Mouse (Mus musculus): ENCODE results near the gene Bub1.

Bub1 gene

DNA sequence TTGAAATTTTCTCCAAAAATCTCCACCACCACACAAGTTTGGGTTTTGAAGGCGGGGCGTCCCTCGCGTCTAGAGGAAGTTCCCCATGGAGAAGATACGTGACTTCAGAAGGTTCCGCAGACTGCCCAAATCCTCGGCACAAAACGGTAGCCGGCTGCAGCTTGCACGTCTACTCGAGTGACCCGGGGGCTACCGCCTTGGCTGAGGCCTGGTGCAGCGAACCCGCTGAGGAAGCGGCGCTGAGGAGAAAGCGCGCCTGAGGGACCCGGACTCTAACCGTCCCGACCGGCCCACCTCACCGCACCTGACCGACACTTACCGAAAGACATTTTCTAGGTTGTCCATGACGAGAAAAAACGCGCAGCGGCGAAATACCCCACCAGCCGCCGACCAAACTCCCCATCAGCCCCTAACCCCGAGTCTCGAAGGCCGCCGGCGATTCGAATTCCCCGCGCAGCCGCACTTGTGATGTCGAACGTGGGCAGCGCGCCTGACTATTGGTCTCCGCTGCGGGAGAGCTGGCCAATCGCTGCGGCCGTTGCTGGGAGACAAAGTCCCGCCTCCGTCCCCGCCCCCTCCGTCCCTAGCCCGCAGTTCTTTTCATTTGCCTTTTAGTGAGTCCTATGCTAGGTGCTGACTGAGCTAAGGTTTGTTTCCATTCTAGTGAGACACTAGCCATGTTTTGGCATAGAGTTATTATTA lies at the start of gene Bub1:
Bub1 (minus strand) TSS at position 465 of the 702 bp plus-strand sequence.
- peak; percentile 92 for DNase-seq

DNA sequence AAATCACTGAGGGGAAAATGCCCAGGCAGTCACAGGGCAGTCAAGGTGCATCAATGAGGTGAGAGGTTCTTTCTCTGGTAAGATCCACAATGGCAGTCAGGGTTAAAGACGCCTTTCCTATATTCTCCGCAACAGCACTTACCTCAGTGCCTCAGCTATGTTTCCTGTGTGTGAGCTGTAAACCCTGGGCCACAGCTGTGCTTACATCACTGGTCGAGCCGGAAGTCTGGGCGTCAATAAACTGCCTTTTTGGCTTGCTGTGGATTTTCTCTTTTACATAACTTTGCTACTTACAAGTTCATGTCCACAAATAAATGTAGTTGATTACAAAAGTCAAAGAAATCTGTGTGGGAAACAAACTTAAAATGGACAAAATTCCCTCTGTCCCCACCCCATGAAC lies 49.4 kb upstream of the Bub1 start:
- DNase-seq: peak; percentile 28

DNA sequence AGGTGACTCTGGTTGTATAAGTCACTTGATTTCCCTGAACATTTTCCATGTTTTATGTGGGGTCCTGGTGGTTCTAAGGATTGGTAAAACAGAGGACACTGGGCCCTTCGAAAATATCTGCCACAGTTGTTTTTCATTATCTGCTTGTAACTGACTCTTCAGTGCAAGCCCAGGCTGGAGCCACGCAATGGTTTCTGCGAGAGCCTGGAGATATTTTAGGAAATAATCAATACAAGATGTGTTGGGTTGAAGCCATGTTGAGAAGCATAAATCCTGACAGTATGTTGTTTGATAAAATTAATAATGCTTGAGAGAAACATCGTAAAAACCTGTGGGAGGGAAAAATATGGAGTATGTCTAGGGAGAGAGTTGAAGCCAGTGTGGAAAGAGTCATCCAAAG lies 32.7 kb upstream of the Bub1 start:
- DNase-seq: no peak

DNA sequence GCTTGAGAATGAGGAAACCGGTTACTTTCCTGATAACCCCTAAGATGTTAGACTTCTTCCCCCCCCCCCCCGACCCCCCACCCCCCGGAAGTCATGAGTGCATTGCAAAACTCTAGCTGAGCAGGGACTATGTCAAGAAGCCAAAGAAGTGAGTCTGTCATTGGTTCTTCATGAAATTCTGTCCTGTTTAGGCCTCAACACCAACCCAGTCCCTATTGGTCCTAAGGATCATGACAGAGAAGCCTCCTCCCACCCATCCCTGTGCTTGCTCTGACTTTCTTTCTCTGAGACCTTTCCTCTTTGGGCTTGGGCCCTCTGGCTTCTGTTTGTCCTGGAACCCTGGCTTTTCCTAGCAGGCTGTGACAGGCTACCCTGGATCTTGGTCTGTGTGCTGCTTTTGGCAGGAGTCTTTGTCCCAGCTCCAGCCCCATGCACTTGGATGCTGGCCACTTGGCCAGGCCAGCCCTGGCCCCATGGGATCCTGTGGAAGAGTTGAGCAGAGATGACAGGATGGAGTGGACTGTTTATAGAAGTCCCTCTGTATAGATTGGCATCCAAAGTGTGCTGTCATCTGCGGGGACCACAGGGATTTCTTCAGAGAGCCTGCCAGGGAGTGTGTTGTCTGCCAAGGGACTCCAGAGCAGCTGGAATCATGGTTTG lies 22.8 kb upstream of the Bub1 start:
- no peak for DNase-seq

DNA sequence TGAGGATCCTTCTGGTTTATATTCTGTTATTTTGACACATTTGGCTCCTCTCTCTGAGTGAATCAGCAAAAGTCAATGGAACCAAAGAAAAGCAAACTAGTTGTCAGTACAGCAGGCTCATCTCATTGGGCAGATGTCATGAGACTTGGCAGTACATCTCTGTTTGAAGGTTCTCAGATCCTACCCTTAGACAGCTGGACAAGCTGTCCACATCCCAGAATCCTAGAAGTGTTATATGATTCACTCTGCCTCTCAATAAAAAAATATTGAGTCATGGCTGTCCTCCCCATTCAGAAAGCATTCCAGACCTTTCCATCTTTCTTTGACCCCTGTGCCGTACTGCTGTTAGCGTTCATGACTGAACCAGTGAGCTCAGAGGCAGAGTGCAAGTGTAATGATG lies 18.7 kb upstream of the Bub1 start:
- DNase-seq: no peak

DNA sequence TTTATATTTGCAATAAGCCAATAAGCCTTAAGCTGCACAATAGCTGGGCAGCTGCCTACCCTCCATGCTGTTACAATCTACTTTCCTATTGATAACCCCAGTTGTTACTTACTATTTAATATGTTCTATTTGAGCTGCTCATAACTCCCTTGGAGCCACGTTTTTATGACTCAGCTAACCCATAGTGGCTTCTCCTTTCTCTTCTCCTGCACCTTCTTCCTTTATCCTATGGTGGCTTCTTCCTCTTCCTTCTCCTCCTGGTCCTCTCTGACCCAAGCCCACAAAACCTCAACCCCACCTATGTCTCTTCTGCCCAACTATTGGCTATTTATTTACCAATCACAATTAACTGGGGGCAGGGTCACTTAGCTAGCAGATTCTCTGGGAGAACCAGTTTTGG lies 14.9 kb upstream of the Bub1 start:
- DNase-seq: no peak

DNA sequence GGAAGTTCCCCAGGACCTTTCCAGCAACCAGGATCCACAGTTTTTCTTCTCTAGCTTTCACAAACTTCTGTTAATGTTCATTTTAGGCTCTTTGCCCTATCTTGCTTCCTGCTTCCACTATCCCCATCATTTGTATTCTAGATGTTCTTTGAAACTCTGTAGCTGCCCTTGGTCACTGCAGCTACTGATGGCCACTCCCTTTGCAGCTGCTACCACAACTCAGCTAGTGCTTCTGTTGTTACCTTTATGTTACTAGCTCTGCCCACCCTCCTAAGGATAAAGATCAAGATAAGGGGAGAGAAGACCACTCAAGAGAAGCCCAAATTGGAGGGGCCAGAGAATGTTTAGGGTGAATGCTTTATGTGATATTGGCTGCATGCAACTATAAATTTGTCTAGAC lies 14.3 kb upstream of the Bub1 start:
- DNase-seq: no peak

DNA sequence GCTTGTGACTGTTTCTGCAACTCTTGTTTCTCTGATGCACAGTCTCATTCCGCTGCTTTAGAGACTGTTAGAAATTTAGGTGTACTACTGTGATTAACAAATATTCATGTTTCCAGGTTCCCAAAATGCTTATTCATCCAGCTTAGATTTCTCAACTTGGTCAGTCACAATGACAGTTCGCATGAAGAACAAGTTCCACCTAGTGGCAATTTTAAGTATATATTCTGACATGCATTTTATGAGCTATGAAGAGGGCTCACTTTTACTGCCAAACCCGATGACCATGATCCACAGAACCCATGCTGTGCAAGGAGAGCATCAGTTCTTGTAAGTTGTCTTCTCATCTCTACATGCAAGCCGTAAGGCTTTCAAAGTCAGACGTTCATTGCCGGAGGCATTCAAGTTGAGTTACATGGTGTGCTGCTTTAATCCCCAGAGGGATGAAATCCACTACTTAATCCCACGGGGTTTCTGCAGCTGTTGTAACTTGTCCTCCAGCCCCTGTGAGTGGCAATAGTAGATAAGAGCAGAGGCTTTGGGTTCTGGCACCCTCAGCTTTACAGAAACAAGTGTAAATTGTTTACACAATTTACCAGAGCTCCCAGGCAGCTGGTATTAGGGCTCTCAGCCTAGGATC lies 13.8 kb upstream of the Bub1 start:
- no peak for DNase-seq

DNA sequence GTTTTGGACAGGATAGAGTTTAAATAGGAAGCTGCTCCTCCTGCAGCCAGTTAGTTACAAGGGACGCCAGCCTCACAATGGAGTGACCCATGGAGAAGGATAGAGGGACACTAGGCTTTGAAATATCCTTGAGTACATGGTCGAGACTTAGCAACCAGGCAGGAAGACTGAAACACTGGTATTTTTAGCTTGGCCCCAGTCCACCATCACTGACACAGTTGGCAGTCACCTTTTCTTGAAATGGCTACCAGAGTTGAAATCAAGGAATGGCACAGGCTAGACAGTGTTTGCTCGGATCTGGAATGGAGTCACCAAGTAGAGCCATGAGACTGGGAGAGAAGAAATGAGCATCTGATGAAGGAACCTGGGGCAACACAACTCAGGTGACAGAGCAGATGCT lies 10.8 kb upstream of the Bub1 start:
- DNase-seq: no peak

DNA sequence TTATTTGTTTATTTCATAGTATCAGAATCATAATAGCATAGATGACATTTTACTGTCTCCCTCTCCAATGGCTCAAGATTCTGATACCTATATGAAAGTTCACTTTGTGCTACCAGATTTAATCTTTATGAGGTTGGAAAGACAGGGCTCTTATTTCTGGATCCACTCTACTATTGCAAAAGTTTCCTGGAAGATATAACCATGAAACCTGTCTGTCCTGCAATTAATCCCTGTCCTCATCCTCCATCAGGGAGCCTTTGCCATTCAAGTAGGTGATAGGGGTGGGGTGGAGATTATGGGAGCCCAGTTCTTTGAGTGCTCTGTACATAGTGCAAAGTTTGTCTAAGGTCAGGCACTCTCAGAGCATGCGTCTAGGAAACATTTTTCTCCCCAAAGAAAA lies 9.7 kb upstream of the Bub1 start:
- DNase-seq: no peak

DNA sequence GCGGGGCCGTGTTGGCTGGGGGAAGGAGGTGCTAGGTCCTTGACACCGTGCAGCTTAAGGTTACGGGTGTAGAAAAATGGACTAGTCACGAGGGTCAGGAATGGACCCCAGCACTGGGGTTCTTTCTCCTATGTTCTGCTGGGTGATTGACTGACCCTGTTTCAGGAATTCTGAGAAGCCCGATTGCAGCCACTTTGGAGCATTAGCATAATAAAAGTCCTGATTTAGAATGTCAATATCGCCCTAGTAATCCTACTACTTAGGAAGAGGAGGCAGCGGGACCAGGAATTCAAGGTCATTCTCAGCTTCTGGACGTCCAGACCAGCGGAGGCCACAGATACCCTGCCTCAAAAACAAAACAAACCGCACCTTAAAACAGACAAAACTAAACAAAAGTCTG lies 7.8 kb upstream of the Bub1 start:
- DNase-seq: no peak

DNA sequence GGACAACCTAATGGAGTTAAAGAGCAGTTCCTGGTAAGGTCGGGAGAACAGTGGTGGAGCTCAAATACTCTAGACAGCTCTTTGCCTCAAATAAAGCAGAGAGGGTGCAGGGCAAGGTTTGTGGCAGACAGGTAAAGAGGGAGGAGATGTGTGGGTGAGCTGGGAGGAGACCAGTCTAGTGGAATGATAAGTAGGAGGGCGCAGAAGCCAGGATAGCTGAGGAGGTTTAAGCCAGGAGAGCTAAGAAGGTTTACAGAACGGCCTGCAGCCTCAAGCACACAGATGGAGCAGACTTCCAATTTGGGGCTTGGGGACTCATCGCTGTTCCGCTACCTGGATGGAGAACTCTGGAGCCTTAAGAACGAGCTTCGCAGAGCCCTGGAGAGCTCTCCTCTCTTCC lies 6.9 kb upstream of the Bub1 start, which contains the start of gene Acoxl:
Acoxl (plus strand) TSS at position 301 of the 400 bp plus-strand sequence.
- DNase-seq: no peak

DNA sequence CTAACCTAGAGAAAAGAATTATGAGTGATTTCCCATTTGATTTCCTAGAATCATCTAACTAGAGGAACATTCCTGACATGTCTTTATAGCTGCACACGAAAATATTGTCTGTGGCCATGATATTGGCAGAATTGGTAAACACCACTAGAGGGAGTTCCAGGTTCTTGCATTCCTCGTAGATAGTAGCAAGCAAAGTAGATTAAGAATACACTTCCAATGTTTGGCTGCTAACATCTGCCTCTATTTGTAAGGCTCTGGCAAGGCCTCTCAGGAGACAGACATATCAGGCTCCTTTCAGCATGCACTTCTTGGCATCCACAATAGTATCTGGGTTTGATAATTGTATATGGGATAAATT lies 1.1 kb upstream of the Bub1 start:
- no peak for DNase-seq

DNA sequence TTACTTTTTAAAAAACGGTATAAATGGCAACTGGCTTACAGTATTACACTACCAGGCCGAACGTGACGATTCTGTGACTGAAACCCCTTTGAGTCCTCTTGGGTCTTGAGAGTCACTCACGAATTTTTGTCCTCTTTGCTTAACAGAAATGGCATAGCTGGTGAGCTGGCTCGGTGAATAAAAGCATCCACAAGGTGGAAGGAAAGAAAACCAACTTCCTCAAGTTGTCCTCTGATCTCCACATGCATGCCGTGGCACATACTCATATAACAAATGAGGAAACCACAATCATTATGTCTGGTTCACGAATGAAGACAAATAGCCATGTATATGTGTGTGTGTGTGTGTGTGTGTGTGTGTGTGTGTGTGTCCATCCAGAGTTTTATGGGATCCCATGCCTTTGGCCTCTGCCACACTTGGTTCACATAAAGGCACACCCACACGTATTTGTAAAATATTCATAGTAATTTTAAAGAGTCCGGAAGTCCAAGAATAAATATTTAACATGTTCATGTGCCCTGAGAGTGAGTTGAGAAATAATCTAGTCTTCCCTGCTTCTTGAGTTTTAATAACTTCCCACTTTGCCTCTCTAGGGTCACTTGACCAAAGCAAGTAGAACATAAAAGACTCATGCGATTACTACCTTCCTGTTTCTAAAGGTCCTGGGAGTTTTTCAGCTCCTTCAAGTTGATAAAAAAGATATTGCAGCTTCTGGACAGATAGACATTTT lies 603 bp upstream of the Bub1 start:
- DNase-seq: no peak

DNA sequence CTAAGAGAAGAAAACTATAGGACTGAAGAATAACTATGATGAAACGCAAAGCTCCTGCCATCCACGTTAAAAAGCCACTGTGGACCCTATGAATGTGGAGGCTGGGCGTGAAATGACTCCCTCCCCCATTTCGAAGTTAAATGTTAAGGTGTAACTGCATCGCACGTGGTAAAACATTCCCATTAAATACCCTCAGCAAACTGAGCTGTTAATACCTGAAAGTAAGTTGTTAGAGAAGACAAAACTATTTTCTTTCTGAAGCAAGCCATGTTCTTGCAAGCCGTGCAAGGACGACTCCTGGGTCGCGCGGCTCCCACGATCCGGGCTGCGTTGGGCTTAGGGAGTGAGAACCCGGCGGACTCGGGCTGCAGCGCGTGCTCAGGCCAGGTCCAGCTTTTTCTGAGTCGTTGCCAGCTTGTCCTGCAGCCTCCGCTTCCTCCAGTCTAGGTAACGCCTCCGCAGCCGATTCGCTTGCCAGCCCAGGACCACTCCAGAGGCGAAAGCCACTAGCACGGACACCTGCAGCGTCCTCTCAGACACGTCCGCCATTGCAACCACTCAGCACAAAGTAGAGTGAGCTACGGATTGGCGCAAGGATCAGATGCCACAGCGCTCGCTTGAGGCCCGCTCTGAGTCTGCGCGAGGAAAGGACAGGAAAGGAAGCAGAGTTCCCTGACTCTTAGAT lies 39.6 kb downstream of the Bub1 start, which contains the start of gene Mtln:
Mtln (minus strand) TSS at position 570 of the 685 bp plus-strand sequence.
- DNase-seq: peak; percentile 82

DNA sequence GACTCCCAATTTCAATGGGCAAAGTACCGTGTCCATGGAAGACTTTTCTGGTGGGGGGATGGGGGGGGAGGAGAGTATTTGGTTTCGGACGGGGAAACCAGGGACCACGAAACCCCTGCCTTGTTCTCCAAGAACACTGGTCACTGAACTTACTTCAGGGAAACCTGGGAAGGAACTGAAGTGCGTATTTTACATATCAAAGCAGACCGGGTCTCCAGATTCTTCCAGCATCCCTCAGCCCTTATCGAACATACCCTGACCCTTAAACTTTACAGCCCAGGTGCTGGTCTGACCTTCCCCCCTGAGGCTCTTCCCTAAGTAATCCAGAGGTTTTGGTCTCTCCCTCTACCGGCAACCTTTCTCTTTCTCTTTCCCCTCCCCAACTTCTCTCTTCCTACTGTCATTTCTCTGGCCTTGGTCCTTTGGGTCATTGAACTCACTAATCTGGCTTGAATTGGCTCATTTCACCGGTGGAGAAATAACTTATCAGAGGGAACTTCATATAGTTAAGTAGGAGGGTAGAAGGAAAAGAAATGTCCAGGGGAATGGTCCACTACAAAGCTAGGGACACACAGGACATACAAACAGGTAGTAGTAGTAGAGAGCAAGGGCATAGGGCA lies 41.9 kb downstream of the Bub1 start:
- DNase-seq: no peak

DNA sequence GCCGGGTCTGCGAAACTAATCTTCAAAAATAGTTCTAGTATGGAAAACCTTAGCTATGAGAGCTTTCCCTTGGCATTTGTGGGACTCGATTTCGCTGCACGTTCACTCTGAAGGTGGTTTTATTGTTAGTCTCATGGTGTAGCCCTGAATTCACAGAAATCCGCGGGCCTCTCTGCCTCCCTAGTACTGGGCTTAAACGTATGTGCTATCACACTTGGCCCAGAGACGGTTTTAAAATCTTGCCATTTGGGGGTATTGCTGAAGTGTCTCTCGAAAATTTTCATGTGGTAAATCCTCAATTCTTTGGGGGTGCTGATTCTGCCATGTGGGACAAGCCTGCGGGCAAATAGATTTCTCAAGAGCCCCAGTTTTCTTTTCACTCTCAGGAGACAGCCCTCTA lies 42.5 kb downstream of the Bub1 start:
- no peak for DNase-seq

DNA sequence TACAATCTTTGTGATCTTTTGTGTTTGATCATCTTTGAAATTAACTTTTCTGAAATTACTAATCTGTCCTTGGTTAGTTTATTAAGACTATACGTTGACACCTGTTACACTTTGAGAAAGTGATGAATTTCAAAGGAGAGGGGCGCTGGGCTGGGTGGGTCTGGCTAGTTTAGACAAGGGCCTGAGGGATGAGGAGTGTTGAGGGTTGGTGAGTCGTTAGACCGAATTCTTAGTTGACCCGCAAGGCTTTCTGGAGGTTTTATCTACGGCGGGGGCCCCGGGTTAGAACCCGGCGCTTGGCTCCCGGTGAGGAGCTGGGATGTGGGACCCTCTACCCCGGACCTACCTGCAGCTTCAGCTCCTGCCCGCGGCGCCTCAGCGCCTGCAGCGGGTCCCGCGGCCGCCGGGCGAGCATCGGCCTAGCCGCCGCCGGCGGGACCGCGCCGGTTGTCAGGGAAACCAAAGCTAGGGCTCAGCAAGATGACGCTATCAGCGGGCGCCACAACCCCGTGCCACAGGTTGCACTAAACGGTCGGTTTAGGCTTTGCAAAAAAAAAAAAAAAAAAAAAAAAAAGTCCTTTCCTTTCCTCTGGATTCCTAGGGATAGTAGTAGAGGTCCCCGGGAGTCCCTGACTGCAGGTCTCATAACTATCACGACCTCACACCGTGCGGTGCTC lies 43.1 kb downstream of the Bub1 start, which contains the start of gene Nphp1:
Nphp1 (minus strand) TSS at position 458 of the 677 bp plus-strand sequence.
- DNase-seq: peak; percentile 83

DNA sequence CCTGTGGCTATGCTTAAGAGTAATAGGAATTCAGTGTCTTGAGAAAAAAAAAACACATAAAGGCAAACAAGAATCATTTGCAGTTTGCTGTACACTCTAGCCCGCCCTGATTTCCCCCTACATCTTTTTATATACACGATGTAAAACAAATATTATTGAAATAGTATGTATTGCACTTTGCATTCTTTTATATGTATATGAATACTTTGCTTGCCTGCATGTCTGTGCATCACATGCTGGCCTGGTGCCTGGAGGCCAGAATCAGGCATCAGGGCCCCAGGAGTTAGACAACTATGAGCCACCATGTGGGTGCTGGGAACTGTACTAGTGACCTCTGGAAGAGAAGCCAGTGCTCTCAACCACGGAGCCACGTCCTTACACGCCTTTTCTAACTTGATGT lies 44.4 kb downstream of the Bub1 start:
- no peak for DNase-seq

DNA sequence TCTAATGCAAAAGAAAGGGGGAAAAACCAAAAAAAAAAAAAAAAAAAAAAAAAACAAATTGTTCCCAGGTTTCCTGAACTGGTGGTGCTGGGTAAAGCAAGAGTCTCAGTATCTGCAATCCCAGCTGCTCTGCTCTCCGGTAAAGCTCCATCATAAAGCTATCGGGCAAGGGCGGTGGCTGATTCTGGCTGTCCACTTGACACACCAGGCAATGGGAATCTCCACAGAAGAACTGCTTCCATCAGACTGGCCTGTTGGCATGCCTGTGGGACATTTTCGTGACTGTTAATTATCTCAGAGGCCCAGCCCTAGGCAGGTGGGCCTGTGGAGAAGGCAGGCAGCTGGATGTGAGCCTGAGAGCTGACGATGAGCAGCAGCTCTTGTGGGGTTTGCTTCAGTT lies 53.2 kb downstream of the Bub1 start:
- no peak for DNase-seq

DNA sequence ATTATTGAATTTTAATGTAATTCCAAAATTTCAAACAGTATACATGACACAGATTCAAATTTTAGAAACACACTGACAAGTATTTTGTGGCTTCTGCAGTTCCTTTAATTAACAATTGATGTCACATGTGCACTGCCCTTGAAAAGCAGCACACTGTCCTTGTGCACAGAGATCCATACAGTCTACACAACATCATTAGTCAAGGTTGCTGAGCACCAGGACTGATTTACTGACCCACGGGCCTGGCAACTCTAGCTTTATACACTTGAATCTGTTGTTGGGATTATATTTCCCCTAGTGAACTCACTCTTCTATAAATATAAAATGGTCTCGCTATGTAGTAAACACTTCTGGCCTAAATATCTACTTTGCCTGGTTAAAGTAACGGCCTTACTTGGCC lies 56.7 kb downstream of the Bub1 start:
- DNase-seq: no peak

DNA sequence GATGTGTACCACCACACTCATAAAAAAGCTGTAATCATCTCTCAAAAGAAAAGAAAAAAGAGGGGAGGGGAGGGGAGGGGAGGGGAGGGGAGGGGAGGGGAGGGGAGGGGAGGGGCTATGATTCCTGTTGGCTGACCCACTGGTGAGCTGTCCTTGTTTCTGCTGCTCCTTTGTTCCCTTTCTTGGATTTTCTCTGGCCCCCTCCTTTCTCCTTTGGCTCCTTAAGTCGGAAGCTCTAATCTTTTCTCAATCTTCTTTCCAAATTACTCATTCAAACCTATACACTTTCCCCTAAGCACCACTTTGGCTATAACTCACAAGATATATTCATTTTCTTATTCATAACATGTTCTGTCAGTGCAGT lies 57.1 kb downstream of the Bub1 start:
- DNase-seq: no peak
